In the genomic region with DNA sequence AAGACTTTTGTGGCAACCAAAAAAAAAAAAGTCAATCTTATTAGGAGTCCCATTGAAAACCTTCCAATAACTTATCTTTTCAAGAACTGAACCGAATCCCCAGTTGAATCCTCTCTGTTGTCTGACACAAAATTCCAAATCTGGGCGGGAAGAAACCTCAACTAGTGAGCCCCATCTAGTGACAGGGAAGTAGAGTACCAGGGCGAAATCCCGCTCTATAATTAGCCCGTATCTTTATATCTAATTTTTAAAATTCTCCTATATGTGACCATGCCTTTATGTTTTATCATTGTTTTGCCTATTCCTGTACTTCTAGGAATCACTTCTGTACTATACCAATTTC, we compare ENCODE assay signal across 16 mouse cellular contexts.
DNase-seq lines count a peak whose midpoint lies in the region; ATAC-seq and TF ChIP-seq lines count a peak whose summit lies in the region.
"Had no signal": no experiment of that assay in that cellular context is flagged by ENCODE, and none has a peak within 500 bp of the region (broad histone marks: within the 10 kb centered on the region; RNA-seq: fewer than 3 reads in every experiment).

No protein-coding gene starts in this region.

- WGBS in lung, embryonic 14.5 days, result 71% methylated on average over 5 of the region's 5 CpGs
- WGBS in lung, adult 2 months, result 75% methylated on average over 5 of the region's 5 CpGs

- DNase-seq in frontal cortex, postnatal 10 days (ENCODE audit: low spot score in 2 of 2), result no peak
- peak; percentile 17 for DNase-seq in lung, embryonic 14.5 days
- no peak for DNase-seq in lung, adult 2 months
- peak; percentile 9 for DNase-seq in NIH3T3 (ENCODE audit: low read depth)
- no peak for DNase-seq in thymus, adult 18-20 months
- DNase-seq: adrenal gland, adult 8-10 months; cerebellum, adult 2 months; heart, postnatal 4 days; kidney, adult 18-20 months; kidney, postnatal 25 days; thymus, postnatal 36 days had no signal

- H3K4me3 ChIP-seq in lung, embryonic 14.5 days (ENCODE audit: low read depth, low read length), result no peak overlapping the region
- no peak overlapping the region for H3K4me3 ChIP-seq in lung, adult 2 months (replicated peaks; ENCODE audit: extremely low read depth, low read depth, low read length)
- no peak overlapping the region for H3K4me3 ChIP-seq in cortical plate, adult 2 months (ENCODE audit: insufficient read depth, low read length)
- H3K4me3 ChIP-seq: erythroblast, embryonic 14.5 days had no signal

- H3K27ac ChIP-seq in lung, embryonic 14.5 days (ENCODE audit: low read depth), result no peak overlapping the region
- H3K27ac ChIP-seq in cortical plate, adult 2 months (ENCODE audit: insufficient read depth, low read length), result no peak overlapping the region
- H3K27ac ChIP-seq: macrophage had no signal

- H3K4me2 ChIP-seq in lung, embryonic 14.5 days, result no peak overlapping the region

- H3K9me3 ChIP-seq in lung, embryonic 14.5 days (ENCODE audit: low read depth, low read length), result no peaks in the 10 kb centered on the region
- H3K9me3 ChIP-seq: G1E had no signal

- 0 out of 2 replicates have a peak, but pooled peaks have one; percentile 55 for ATAC-seq in frontal cortex, adult (ENCODE audit: low TSS enrichment)
- ATAC-seq in lung, embryonic 14.5 days (ENCODE audit: insufficient read depth), result no peak

- no peak for TF ChIP-seq CTCF in lung, embryonic 14.5 days (IDR thresholded peaks at IDR 0.05; ENCODE audit: low read depth)
- TF ChIP-seq CTCF in lung, adult 2 months (IDR thresholded peaks at IDR 0.05; ENCODE audit: insufficient read depth, low read length), result no peak
- TF ChIP-seq CTCF in cortical plate, adult 2 months (IDR thresholded peaks at IDR 0.05; ENCODE audit: extremely low read depth, insufficient read depth, low read length), result peak; percentile 26; the same call in 1 of the 2 replicates

- H3K27me3 ChIP-seq in lung, embryonic 14.5 days (ENCODE audit: insufficient read depth, low read length), result no peaks in the 10 kb centered on the region

- H3K4me1 ChIP-seq in lung, embryonic 14.5 days (ENCODE audit: insufficient read depth), result no peaks in the 10 kb centered on the region
- H3K4me1 ChIP-seq in lung, adult 2 months (ENCODE audit: control insufficient read depth, insufficient read depth, low read length), result no peaks in the 10 kb centered on the region
- H3K4me1 ChIP-seq in cortical plate, adult 2 months (ENCODE audit: control insufficient read depth, insufficient read depth, low read length), result no peaks in the 10 kb centered on the region

- no peaks in the 10 kb centered on the region for H3K36me3 ChIP-seq in lung, embryonic 14.5 days (ENCODE audit: insufficient read depth)
- H3K36me3 ChIP-seq: G1E had no signal

- no peak for TF ChIP-seq POLR2A in lung, adult 2 months (IDR thresholded peaks at IDR 0.05; ENCODE audit: borderline replicate concordance, extremely low read depth, low read depth, low read length)
- TF ChIP-seq POLR2A in cortical plate, adult 2 months (IDR thresholded peaks at IDR 0.05; ENCODE audit: extremely low read depth, insufficient read depth, low read length), result no peak

- no peak overlapping the region for H3K9ac ChIP-seq in lung, embryonic 14.5 days

Comparison
In these comparisons a context has a peak if more than half of its experiments do, and no peak if none do; other contexts are left out.
1. DNase-seq: peak in lung, embryonic 14.5 days (single experiment) and NIH3T3 (single experiment); none in frontal cortex, postnatal 10 days (0 of 2), lung, adult 2 months (single experiment) and thymus, adult 18-20 months (0 of 2).